Mouse (Mus musculus) cerebellum, adult 8-10 months (tissue): ENCODE results near the gene Tbc1d32.

Source experiments
- DNase-seq: peaks from one replicate; pipeline ENCODE4 v3.0.0; 2022

Gene Tbc1d32

DNA sequence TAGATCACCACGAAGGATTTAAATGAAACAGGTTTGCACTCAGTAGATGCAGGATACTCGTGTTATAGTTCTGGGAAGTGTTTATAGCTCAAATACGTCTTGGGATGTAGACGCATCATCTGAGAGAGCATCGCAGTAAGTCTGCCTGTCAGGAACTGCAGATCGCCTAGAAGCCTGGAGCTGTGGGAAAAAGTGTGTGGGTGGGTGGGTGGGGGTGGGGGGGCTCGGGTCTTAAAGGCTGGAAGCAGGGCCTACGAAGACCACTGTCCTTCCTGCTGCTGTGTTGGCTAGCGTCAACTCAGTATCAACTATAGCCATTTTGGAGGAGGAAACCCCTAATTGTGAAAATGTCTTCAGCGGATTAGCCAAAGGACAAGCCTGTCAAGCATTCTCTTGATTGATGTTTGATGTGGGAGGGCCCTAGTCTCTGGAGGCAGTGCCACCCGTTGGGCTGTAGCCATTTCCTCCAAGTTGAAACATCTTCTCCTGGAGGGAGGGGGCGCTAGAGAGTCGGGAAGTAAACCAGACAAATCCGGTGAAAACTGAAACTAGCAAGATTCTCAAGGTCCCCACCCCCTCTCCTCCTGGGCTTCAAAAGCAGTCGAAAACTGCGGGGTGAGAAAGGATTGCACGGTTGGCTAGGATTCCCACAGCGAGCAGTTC, 122.0 kb downstream of the Tbc1d32 start, which contains the start of gene Msl3l2:
Msl3l2 (plus strand) TSS at position 585 of the 663 bp plus-strand sequence.
- DNase-seq: peak; percentile 77

- DNase-seq: no peak
Measured at GRCm38 (mm10) chr10:56099641-56100310, 128.7 kb downstream of the Tbc1d32 start.

DNA sequence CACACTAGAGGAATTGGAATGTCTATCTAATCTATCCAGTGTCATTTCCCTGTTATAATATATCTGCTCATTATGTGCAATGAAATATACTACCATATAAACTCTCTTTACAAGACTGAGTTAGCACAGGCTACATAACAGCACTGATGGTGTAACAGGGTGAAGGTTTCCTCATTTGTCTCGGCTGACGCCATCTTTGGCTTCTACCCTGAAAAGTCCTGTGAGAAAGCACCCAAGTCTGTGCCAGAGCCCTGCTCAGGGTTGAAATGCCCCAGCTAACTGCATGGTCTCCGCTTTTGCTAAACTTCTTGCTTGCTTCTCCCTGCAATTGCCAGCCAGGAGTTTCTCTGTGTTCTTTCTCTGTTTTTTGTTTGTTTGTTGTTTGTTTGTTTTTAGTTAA, 129.4 kb downstream of the Tbc1d32 start:
- no peak for DNase-seq

DNA sequence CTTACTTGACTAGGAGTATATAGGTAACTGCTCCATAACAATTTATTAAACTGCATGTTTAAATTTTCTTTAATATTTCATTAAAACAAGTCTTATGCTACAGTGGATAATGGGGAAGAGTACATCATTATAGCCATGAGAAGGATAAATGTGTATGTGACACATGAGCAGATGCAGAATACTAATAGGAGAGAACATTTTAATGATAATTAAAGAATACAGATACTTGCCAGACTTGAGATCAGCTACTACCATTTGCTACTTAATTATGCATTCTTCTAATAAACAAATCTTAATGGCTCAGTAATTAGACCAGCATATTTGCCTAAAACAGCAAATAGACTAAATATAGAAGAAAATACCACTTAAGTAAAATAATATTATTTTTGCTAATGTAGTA, 131.7 kb downstream of the Tbc1d32 start:
- no peak for DNase-seq

DNA sequence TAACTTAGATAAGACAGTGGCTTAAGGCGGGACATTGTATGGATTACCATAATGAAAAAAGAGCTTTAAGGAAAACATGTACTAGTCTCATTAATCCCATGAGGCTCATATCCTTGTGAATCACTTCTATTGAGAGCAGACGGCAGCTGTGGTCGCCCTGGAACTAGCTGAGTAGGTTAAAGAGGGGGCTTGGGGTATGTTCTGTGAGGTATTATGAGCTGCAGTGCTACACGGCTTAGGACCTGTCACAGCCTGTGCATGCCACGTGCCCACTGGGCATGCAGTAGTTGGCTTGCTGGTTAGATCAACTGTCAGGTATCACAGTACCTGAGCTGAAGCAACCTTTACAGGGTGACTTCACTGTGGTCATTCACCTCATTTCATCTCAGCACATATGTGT, 133.9 kb downstream of the Tbc1d32 start:
- DNase-seq: no peak

- no peak for DNase-seq
Measured at GRCm38 (mm10) chr10:56089714-56090113, 138.8 kb downstream of the Tbc1d32 start.

GRCm38 (mm10) chr10:56062746-56063145, 165.7 kb downstream of the Tbc1d32 start:
- no peak for DNase-seq

- no peak for DNase-seq
Measured at GRCm38 (mm10) chr10:56061238-56061830, 167.2 kb downstream of the Tbc1d32 start.

DNA sequence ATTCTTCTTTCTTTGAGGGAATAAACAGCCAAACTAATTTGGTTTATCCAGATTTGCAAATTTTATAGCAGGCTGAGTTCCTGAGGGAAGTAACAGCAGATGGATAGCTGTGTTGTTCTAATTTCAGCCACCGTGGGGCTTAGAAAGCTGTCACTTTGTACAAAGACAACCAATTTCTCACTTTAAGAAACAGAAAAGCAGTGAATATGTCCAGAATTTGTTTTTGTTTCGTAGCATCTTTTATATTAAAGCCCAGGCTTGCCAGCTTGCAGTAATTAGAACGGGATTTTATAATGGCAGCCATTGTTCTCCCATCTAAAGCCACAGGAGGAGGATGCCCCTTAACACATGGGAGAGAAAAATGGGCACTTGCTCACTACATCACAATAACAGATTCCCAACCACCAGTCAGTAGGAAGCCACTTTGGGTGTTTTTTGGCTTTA, 169.5 kb downstream of the Tbc1d32 start:
- no peak for DNase-seq

DNA sequence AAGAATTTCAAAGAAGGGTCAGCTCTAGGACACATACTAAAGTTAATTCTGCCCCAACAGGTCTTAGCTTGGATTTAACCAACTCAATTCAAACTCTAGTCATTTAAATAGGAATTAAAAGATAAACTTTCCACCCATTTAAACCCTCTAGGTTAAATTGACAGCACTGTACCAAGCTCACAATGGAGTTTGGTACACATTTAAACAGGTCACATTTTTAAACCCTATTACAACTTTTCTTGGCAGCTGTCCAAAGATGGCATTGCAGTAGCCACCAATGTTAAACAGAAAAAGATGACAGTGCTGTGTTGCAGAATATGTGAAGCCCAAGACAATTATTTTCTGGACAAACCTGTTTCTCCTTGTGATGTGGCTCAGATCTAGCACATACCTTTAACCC, 203.1 kb downstream of the Tbc1d32 start:
- no peak for DNase-seq

DNA sequence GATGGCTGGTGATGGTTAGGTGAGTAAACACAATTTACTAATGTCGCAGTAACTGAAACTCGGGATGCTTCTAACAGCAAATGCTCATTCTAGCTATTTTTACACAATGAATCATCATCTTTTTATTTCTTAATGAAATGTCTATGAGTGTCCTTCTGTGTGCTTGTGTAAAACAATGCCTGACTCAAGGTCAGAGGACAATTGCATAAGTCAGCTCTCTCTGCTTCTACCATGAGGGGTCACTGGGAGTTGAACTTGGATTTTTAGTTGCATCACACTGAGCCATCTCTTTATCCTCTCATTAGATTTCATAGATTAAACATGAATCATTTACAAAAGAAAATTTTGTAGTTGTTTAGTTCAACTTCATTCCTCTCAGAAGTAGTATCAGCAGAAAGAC, 203.9 kb downstream of the Tbc1d32 start:
- DNase-seq: no peak

DNA sequence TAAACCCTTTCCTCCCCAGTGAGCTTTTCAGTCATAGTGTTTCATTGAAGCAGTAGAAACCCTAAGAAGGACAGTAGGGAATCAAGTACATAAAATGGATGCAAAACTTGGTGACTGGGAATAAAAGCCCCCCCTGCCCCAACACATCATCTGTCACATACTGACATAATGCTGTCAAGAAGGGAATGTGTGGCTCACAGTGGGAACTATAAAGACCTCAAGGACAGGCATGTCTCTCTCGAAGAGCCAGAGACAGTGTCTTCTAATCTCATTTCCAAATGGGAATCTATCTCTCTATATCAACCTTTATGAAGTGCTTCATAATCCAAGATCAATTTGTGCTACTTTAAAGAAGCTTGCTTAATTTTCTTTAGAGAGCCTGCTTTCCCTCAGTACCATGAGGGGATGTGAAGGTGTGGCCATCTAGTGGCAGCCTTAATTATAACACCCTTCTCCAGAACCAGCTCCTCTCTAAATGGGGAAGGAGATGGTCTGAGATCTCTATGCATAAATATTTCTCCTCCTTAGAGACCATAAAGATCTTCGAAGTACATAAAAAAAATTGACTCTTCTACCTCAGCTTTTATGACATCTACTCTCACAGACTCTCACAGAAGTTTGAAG, 248.5 kb downstream of the Tbc1d32 start:
- peak; percentile 11 for DNase-seq

DNA sequence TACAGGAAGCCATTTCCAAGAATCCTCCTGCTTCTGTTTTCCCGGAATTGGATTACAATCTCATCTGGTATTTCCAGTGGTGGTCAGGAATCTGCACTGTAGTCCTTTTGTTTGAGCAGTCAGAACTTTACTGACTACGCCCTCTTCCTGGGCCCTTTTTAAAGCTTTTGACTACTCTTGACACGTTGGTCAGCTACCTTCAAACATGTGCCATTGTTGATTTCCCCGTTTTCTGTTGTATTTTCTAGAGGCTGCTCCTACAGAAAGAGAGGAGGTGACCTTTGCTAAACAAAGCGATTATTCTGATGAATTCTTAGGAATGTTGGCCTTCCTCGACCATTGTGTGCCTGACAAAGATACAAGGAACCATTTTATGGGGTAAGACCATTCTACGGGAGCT, 250.5 kb downstream of the Tbc1d32 start:
- DNase-seq: no peak
